Mouse (Mus musculus) small intestine, adult 2 months (tissue): ENCODE data around the gene Sgpl1. TPM values are rescaled to one million over a fixed set of nuclear protein-coding genes. Genes with fewer than 3 reads are reported as not detected.
A peak's percentile ranks its signal among the peaks of the same experiment; 100 is the strongest.

Experiments used
- H3K27ac ChIP-seq: fragments of 200-500 bp; 2 replicates; pipeline ENCODE4 v1.5.1; 2012; ENCODE audit warnings: low read depth, low read length, control low read depth, inconsistent platforms; ENCODE audit not compliant: insufficient read depth
- H3K27me3 ChIP-seq: fragments of 200-500 bp; 2 replicates; pipeline ENCODE4 v1.6.1; 2012; ENCODE audit warnings: mild to moderate bottlenecking, moderate library complexity, low read length, inconsistent platforms; ENCODE audit not compliant: control insufficient read depth, insufficient read depth
- H3K36me3 ChIP-seq: fragments of 200-500 bp; 2 replicates; pipeline ENCODE4 v1.6.1; 2012; ENCODE audit warnings: mild to moderate bottlenecking, low read length, control low read depth, inconsistent platforms; ENCODE audit not compliant: control insufficient read depth, insufficient read depth
- H3K4me1 ChIP-seq: fragments of 200-500 bp; 2 replicates; pipeline ENCODE4 v1.6.1; 2012; ENCODE audit warnings: low read length, inconsistent platforms, mixed read lengths; ENCODE audit not compliant: control insufficient read depth, insufficient read depth, insufficient read length
- H3K4me3 ChIP-seq: fragments of 200-500 bp; 2 replicates; pipeline ENCODE4 v1.5.1; 2012; ENCODE audit warnings: low read depth, mild to moderate bottlenecking, control low read depth, inconsistent platforms, low read length, moderate library complexity
- CTCF ChIP-seq: fragments of 200-500 bp; IDR thresholded peaks from 2 replicates; pipeline ENCODE4 v1.5.1; 2012; ENCODE audit warnings: low read depth, mild to moderate bottlenecking, control low read depth, inconsistent platforms, low read length, moderate library complexity, mixed read lengths; ENCODE audit not compliant: insufficient replicate concordance, insufficient read length; ENCODE audit errors: extremely low read depth
- POLR2A ChIP-seq: fragments of 200-500 bp; IDR thresholded peaks from 2 replicates; pipeline ENCODE4 v1.6.1; 2012; ENCODE audit warnings: low read depth, mild to moderate bottlenecking, control low read depth, inconsistent platforms, low read length, moderate library complexity
- WGBS: fragments of 180-500 bp; shearing (Covaris S2); methylation state at CpG from one replicate; pipeline ENCODE4 v1.1.7; 2018; 5-methylcytosine and 5-hydroxymethylcytosine counted together
- polyA plus RNA-seq: library from polyadenylated mRNA; depleted of rRNA; stranded (reverse); fragments of >200 nt; gene quantifications from 2 replicates; pipeline ENCODE4 v1.2.3, GENCODE M21; 2012; rRNA removed

Sgpl1 gene
- polyA plus RNA-seq, 1 experiment: 137 TPM

DNA sequence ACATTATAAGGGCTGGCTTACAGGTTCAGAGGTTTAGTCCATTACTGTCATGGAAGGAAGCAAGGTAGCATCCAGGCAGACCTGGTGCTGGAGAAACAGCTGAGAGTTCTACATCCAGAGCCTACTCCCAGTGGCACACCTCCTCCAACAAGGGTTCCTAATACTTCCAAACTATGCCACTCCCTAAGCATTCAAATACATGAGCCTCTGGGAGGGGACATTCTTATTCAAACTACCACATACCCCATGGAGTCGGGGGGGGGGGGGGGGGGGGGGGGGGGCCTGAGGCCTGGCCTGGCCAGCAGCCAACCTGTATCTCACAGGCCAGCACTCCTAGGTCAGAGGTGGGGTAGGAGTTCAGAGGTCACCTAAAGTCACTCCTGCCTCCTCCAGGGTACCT is 88.4 kb downstream of the Sgpl1 start:
- Histone ChIP-seq H3K27me3 (no peaks in the 10 kb centered on the region), H3K4me1 (peaks cover 11% of the 10 kb centered on the region; the same call in 1 of the 2 replicates), H3K27ac (no peak overlapping the region), H3K4me3 (no peak overlapping the region), H3K36me3 (no peaks in the 10 kb centered on the region)
- WGBS: 0% methylated on average over 1 of the region's 1 CpGs
- TF ChIP-seq CTCF (no peak), POLR2A (no peak)

GRCm38 (mm10) chr10:61056661-61057060 is 90.8 kb downstream of the Sgpl1 start:
- Histone ChIP-seq H3K4me1 (peaks cover 11% of the 10 kb centered on the region; the same call in 1 of the 2 replicates), H3K27me3 (no peaks in the 10 kb centered on the region), H3K36me3 (no peaks in the 10 kb centered on the region), H3K27ac (no peak overlapping the region), H3K4me3 (no peak overlapping the region)
- no peak for TF ChIP-seq POLR2A
- TF ChIP-seq CTCF: no peak
- WGBS: 94% methylated on average over 7 of the region's 7 CpGs

DNA sequence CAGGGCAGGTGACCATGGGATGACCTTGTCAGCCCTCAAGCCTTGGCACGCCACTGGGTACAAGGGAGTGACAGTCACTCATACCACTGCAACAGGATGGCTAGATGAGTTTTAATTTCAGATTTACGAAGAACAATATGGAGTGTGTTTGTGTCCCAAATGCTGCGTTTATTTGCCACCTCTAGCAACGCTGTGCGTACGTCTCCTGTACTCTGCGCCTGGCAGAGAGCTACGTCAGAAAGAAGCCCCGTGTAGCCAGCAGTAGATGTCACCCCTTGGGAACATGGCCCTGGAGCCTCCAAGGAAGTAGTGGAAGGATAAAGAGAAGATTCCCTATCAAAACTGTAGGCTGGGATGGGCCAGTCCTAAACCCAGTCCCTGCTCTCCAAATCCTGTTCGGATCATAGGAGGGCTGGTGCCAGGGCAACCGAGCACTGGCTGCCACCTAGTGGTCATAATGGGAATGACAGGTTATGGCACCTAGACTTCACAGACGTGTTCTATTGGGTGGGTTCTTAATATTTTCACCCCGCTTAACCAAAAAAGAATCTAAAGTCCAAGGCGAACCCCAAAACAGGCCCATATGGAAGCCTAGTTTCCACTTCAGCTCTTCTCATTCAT is 95.4 kb downstream of the Sgpl1 start:
- H3K4me3 ChIP-seq: no peak overlapping the region
- no peaks in the 10 kb centered on the region for H3K27me3 ChIP-seq
- H3K27ac ChIP-seq: no peak overlapping the region
- H3K4me1 ChIP-seq: no peaks in the 10 kb centered on the region
- peak; percentile 83; the same call in 1 of the 2 replicates for TF ChIP-seq CTCF
- TF ChIP-seq POLR2A: no peak
- 57% methylated on average over 14 of the region's 14 CpGs for WGBS
- H3K36me3 ChIP-seq: no peaks in the 10 kb centered on the region

Other genes starting within 250 kb of the Sgpl1 start
- 14.7 and 21.0 TPM in 2 replicates for gene Pcbd1, start 58.4 kb downstream of the Sgpl1 start, polyA plus RNA-seq
- gene Tbata, start 24.3 kb upstream of the Sgpl1 start, polyA plus RNA-seq: not detected in 2 replicates
- 1.3 and 1.8 TPM in 2 replicates for gene Adamts14, start 125.7 kb upstream of the Sgpl1 start, polyA plus RNA-seq
- gene Prf1, start 150.1 kb upstream of the Sgpl1 start, polyA plus RNA-seq: 0.65 and 1.3 TPM in 2 replicates
- gene Pald1, start 235.8 kb upstream of the Sgpl1 start, polyA plus RNA-seq: 3.0 and 3.2 TPM in 2 replicates